Mouse (Mus musculus) forebrain, embryonic 13.5 days (tissue): ENCODE measurements at regions not wholly inside any gene's neighbourhood (a gene's known extent, or its start where the extent isn't known, plus 50 kb on each side); places are given as distances from the start of the nearest gene placed in this dataset.

Experiments used
- ATAC-seq: fragments of 200-750 bp; cut with Nextera tagmentation; 2 replicates; pipeline ENCODE4 v1.8.0; 2017
- H3K27ac ChIP-seq: fragments of 300-500 bp; sonication (generic); 2 replicates; pipeline ENCODE4 v1.5.1; 2015; ENCODE audit warnings: inconsistent platforms, mild to moderate bottlenecking, moderate library complexity
- H3K27me3 ChIP-seq: fragments of 300-500 bp; sonication (generic); 2 replicates; pipeline ENCODE4 v1.6.1; 2015; ENCODE audit warnings: mild to moderate bottlenecking, inconsistent platforms
- H3K36me3 ChIP-seq: fragments of 300-500 bp; sonication (generic); 2 replicates; pipeline ENCODE4 v1.6.1; 2015; ENCODE audit warnings: mild to moderate bottlenecking, inconsistent platforms; ENCODE audit not compliant: poor library complexity, severe bottlenecking
- H3K4me1 ChIP-seq: fragments of 300-500 bp; sonication (generic); 2 replicates; pipeline ENCODE4 v1.6.1; 2015; ENCODE audit warnings: inconsistent platforms
- H3K4me2 ChIP-seq: fragments of 300-500 bp; sonication (generic); 2 replicates; pipeline ENCODE4 v1.6.1; 2015; ENCODE audit warnings: inconsistent platforms, mild to moderate bottlenecking, moderate library complexity
- H3K4me3 ChIP-seq: fragments of 300-500 bp; sonication (generic); 2 replicates; pipeline ENCODE4 v1.5.1; 2015; ENCODE audit warnings: mild to moderate bottlenecking, inconsistent platforms
- H3K9ac ChIP-seq: fragments of 300-500 bp; sonication (generic); 2 replicates; pipeline ENCODE4 v1.6.1; 2015; ENCODE audit warnings: mild to moderate bottlenecking, inconsistent platforms
- H3K9me3 ChIP-seq: fragments of 300-500 bp; sonication (generic); replicated peaks from 2 replicates; pipeline ENCODE4 v1.6.1; 2016; ENCODE audit warnings: inconsistent platforms
- WGBS: fragments of 180-500 bp; shearing (Covaris S2); methylation state at CpG from one replicate; pipeline ENCODE4 v1.1.7; 2015; 5-methylcytosine and 5-hydroxymethylcytosine counted together

DNA sequence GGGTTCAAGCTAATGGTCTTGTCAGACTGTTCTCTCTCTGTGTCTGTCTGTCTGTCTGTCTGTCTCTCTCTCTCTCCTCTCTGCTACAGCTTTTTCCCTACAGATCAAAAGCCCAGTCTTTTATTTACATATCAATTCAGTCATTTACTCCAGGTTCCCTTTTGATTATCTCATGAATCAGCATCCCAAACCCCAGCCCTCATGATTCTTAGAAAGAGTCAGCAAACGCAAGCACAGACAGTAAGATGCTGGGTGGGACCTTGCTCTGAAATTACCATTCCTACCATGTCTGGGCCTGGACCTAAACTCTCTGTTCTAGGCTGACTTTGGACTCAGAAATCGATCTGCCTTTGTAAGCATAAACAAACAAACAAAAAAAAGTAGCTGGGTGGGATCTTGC lies 218.0 kb downstream of the Lrig3 start:
- Histone ChIP-seq H3K9me3 (peaks cover 5% of the 10 kb centered on the region), H3K4me1 (no peaks in the 10 kb centered on the region), H3K9ac (no peak overlapping the region), H3K4me3 (no peak overlapping the region), H3K27ac (no peak overlapping the region), H3K36me3 (no peaks in the 10 kb centered on the region), H3K27me3 (no peaks in the 10 kb centered on the region), H3K4me2 (no peak overlapping the region)
- ATAC-seq, result no peak
- 72% methylated on average over 2 of the region's 2 CpGs for WGBS

GRCm38 (mm10) chr10:126185410-126185809 lies 219.4 kb downstream of the Lrig3 start:
- Histone ChIP-seq H3K9ac (no peak overlapping the region), H3K9me3 (peaks cover 5% of the 10 kb centered on the region), H3K4me2 (no peak overlapping the region), H3K27me3 (no peaks in the 10 kb centered on the region), H3K27ac (no peak overlapping the region), H3K4me3 (no peak overlapping the region), H3K4me1 (no peaks in the 10 kb centered on the region), H3K36me3 (no peaks in the 10 kb centered on the region)
- WGBS, result 84% methylated on average over 5 of the region's 5 CpGs
- no peak for ATAC-seq

- Histone ChIP-seq H3K36me3 (no peaks in the 10 kb centered on the region), H3K9ac (no peak overlapping the region), H3K4me2 (no peak overlapping the region), H3K9me3 (peaks cover 5% of the 10 kb centered on the region), H3K4me1 (no peaks in the 10 kb centered on the region), H3K27me3 (no peaks in the 10 kb centered on the region), H3K4me3 (no peak overlapping the region), H3K27ac (no peak overlapping the region)
- ATAC-seq, result no peak
- 91% methylated on average over 10 of the region's 10 CpGs for WGBS
These were observed 220.1 kb downstream of the Lrig3 start for GRCm38 (mm10) chr10:126186086-126186485.

DNA sequence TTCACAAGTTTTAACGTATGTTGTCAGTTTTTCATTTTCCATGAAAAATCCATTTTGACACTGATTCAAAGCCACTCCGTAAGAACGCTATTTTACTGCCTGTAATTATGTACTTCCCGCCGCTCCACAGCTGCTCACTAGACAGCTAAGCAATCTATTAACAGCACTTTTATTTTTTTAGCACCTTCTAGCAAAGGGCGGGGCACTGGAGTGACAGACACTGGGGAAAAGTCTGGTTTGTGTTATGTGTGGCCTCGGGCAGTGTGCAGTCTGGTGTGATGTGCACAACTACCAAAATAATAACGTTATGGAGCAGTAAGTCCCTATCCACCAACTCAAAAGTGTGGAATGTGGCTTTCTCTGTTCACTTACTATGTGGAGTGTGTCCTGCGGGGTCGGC lies 223.0 kb downstream of the Lrig3 start:
- H3K27ac ChIP-seq, result no peak overlapping the region
- H3K9me3 ChIP-seq, result peaks cover 5% of the 10 kb centered on the region
- H3K4me1 ChIP-seq, result no peaks in the 10 kb centered on the region
- H3K27me3 ChIP-seq, result no peaks in the 10 kb centered on the region
- no peak for ATAC-seq
- no peaks in the 10 kb centered on the region for H3K36me3 ChIP-seq
- no peak overlapping the region for H3K4me2 ChIP-seq
- H3K9ac ChIP-seq, result no peak overlapping the region
- H3K4me3 ChIP-seq, result no peak overlapping the region
- 79% methylated on average over 10 of the region's 10 CpGs for WGBS
